Mouse (Mus musculus) MEL (cell line): ENCODE measurements around the gene Pdgfc. TPM values are rescaled to one million over a fixed set of nuclear protein-coding genes. Genes with fewer than 3 reads are reported as not detected.

Experiments used
- DNase-seq: peaks from one replicate; pipeline ENCODE4 v3.0.0; 2011; ENCODE audit warnings: low read depth, low spot score
- H3K27ac ChIP-seq: 2 replicates; pipeline ENCODE4 v1.5.1; 2012; ENCODE audit warnings: low read depth, mild to moderate bottlenecking, control low read depth, low read length, moderate library complexity; ENCODE audit not compliant: control insufficient read depth
- H3K27me3 ChIP-seq, 2 experiments: fragments of 150-350 bp in 1 of 2; sonication (generic) in 1 of 2; 2 replicates each; pipeline ENCODE4 v1.6.1; 2012; ENCODE audit warnings: low read length in 2 of 2, mild to moderate bottlenecking in 2 of 2, improper control_type of control experiment in 1 of 2, moderate library complexity in 1 of 2; ENCODE audit not compliant: insufficient read depth in 2 of 2, control insufficient read depth in 1 of 2
- H3K36me3 ChIP-seq, 2 experiments: 2 replicates each; pipeline ENCODE4 v1.6.1; 2012 to 2014; ENCODE audit warnings: low read length in 2 of 2, improper control_type of control experiment in 1 of 2, inconsistent platforms in 1 of 2, mild to moderate bottlenecking in 1 of 2; ENCODE audit not compliant: insufficient read depth in 2 of 2, control insufficient read depth in 1 of 2
- H3K4me1 ChIP-seq, 2 experiments: fragments of 150-350 bp in 1 of 2; sonication (generic) in 1 of 2; 2 replicates each; pipeline ENCODE4 v1.6.1; 2012; ENCODE audit warnings: low read length in 2 of 2, improper control_type of control experiment in 1 of 2, mild to moderate bottlenecking in 1 of 2; ENCODE audit not compliant: insufficient read depth in 2 of 2, control insufficient read depth in 1 of 2
- H3K4me3 ChIP-seq, 2 experiments: fragments of 150-350 bp in 1 of 2; sonication (generic) in 1 of 2; 2 replicates each; pipeline ENCODE4 v1.5.1; 2012; ENCODE audit warnings: low read depth in 2 of 2, low read length in 2 of 2, mild to moderate bottlenecking in 2 of 2, moderate library complexity in 2 of 2, control low read depth in 1 of 2, improper control_type of control experiment in 1 of 2; ENCODE audit not compliant: control insufficient read depth in 1 of 2, insufficient read depth in 1 of 2
- H3K79me2 ChIP-seq: 2 replicates; pipeline ENCODE4 v1.6.1; 2012; ENCODE audit warnings: mild to moderate bottlenecking, low read length, moderate library complexity; ENCODE audit not compliant: control insufficient read depth, poor library complexity, insufficient read depth
- H3K9ac ChIP-seq: 2 replicates; pipeline ENCODE4 v1.6.1; 2012; ENCODE audit warnings: low read depth, mild to moderate bottlenecking, control low read depth, low read length, moderate library complexity; ENCODE audit not compliant: control insufficient read depth, poor library complexity, severe bottlenecking
- H3K9me3 ChIP-seq: fragments of 150-350 bp; sonication (generic); replicated peaks from 2 replicates; pipeline ENCODE4 v1.6.1; 2012; ENCODE audit warnings: mild to moderate bottlenecking, low read length, improper control_type of control experiment, moderate library complexity; ENCODE audit not compliant: insufficient read depth
- BHLHE40 ChIP-seq: IDR thresholded peaks from 2 replicates; pipeline ENCODE4 v1.6.1; 2012; ENCODE audit warnings: low read depth, mild to moderate bottlenecking, inconsistent platforms, low read length, improper control_type of control experiment, borderline replicate concordance
- CHD2 ChIP-seq: IDR thresholded peaks from 2 replicates; pipeline ENCODE4 v1.6.1; 2011; ENCODE audit warnings: low read length, improper control_type of control experiment
- E2F4 ChIP-seq: IDR thresholded peaks from 2 replicates; pipeline ENCODE4 v1.6.1; 2011; ENCODE audit warnings: low read depth, low read length, improper control_type of control experiment, borderline replicate concordance
- ETS1 ChIP-seq: IDR thresholded peaks from 2 replicates; pipeline ENCODE4 v1.6.1; 2012; ENCODE audit warnings: low read depth, mild to moderate bottlenecking, inconsistent platforms, low read length, improper control_type of control experiment, moderate library complexity
- GABPA ChIP-seq: IDR thresholded peaks from 2 replicates; pipeline ENCODE4 v1.6.1; 2012; ENCODE audit warnings: low read depth, mild to moderate bottlenecking, inconsistent platforms, low read length, improper control_type of control experiment, moderate library complexity
- GATA1 ChIP-seq: IDR thresholded peaks from 2 replicates; pipeline ENCODE4 v1.6.1; 2011; ENCODE audit warnings: low read depth, low read length, improper control_type of control experiment
- MAFK ChIP-seq: IDR thresholded peaks from 2 replicates; pipeline ENCODE4 v1.6.1; 2011; ENCODE audit warnings: low read depth, mild to moderate bottlenecking, low read length, improper control_type of control experiment, borderline replicate concordance
- MXI1 ChIP-seq: IDR thresholded peaks from 2 replicates; pipeline ENCODE4 v1.6.1; 2011; ENCODE audit warnings: mild to moderate bottlenecking, low read depth, low read length, improper control_type of control experiment
- POLR2A ChIP-seq, 2 experiments: IDR thresholded peaks; 2 replicates each; pipeline ENCODE4 v1.6.1; 2011 to 2012; ENCODE audit warnings: low read length in 2 of 2, mild to moderate bottlenecking in 2 of 2, control low read depth in 1 of 2, improper control_type of control experiment in 1 of 2, low read depth in 1 of 2, moderate library complexity in 1 of 2; ENCODE audit not compliant: control insufficient read depth in 1 of 2, insufficient read depth in 1 of 2, poor library complexity in 1 of 2
- POLR2AphosphoS2 ChIP-seq: IDR thresholded peaks from 2 replicates; pipeline ENCODE4 v1.6.1; 2011; ENCODE audit warnings: low read length, improper control_type of control experiment
- RAD21 ChIP-seq: IDR thresholded peaks from 2 replicates; pipeline ENCODE4 v1.6.1; 2011; ENCODE audit warnings: mild to moderate bottlenecking, low read depth, low read length, improper control_type of control experiment
- RCOR1 ChIP-seq: IDR thresholded peaks from 2 replicates; pipeline ENCODE4 v1.6.1; 2012; ENCODE audit warnings: low read depth, mild to moderate bottlenecking, inconsistent platforms, low read length, improper control_type of control experiment
- SIN3A ChIP-seq: IDR thresholded peaks from 2 replicates; pipeline ENCODE4 v1.6.1; 2012; ENCODE audit warnings: low read length, improper control_type of control experiment, inconsistent platforms
- TAL1 ChIP-seq: IDR thresholded peaks from 2 replicates; pipeline ENCODE4 v1.6.1; 2012; ENCODE audit warnings: mild to moderate bottlenecking, inconsistent platforms, low read length, moderate library complexity, mixed read lengths
- TCF12 ChIP-seq: IDR thresholded peaks from 2 replicates; pipeline ENCODE4 v1.6.1; 2014; ENCODE audit warnings: low read depth, mild to moderate bottlenecking, inconsistent platforms, low read length, improper control_type of control experiment, moderate library complexity
- UBTF ChIP-seq: IDR thresholded peaks from 2 replicates; pipeline ENCODE4 v1.6.1; 2012; ENCODE audit warnings: low read depth, mild to moderate bottlenecking, inconsistent platforms, low read length, improper control_type of control experiment, moderate library complexity, borderline replicate concordance; ENCODE audit not compliant: insufficient read depth
- ZMIZ1 ChIP-seq: IDR thresholded peaks from 2 replicates; pipeline ENCODE4 v1.6.1; 2012; ENCODE audit warnings: low read depth, mild to moderate bottlenecking, inconsistent platforms, low read length, improper control_type of control experiment, moderate library complexity
- polyA plus RNA-seq, 2 experiments: library from polyadenylated mRNA; stranded (reverse) in 1 of 2; unstranded in 1 of 2; fragments of >175 nt in 1 of 2; fragments of >200 nt in 1 of 2; gene quantifications; 2 replicates each; pipeline versions ENCODE4 v1.2.1 to v1.2.4; 2012; ENCODE audit warnings: low replicate concordance in 2 of 2, low read depth in 1 of 2; ENCODE audit not compliant: insufficient read length in 2 of 2, insufficient read depth in 1 of 2, missing spikeins in 1 of 2
- total RNA-seq: library from RNA; depleted of rRNA; stranded (reverse); fragments of 300-350 nt; gene quantifications from 2 replicates; pipeline ENCODE4 v1.2.3, GENCODE M21; 2012

The Pdgfc gene
- total and polyA plus RNA-seq, 3 experiments, result not detected

DNA sequence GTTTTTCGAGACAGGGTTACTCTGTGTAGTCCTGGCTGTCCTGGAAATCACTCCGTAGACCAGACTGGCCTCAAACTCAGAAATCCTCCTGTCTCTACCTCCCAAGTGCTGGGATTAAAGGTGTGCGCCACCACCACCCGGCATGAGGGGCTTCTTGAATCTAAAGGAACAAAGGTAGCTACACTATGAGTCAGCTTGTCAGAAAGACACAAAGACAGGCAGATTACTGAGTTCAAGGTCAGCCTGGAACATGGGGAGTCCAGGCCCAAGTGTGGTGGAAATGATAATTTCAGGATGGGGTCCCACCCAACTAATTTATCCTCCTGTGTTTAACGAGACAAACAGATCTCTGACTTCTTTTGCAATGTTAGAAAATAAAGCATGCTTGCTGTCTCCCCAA, 13.9 kb upstream of the Pdgfc start (continued):
- TF ChIP-seq MXI1 (no peak), ZMIZ1 (no peak)
- TF ChIP-seq, all 39 proteins: peak for 0

- no peak for TF ChIP-seq RAD21
- TF ChIP-seq MAFK, result peak; percentile 66; the same call in 1 of the 2 replicates
- TF ChIP-seq CHD2, result no peak
- no peak for TF ChIP-seq ZMIZ1
- Histone ChIP-seq H3K27me3 (no peaks in the 10 kb centered on the region), H3K36me3 (no peaks in the 10 kb centered on the region), H3K4me1 (no peaks in the 10 kb centered on the region), H3K9ac (no peak overlapping the region), H3K79me2 (no peaks in the 10 kb centered on the region), H3K27ac (no peak overlapping the region), H3K9me3 (no peaks in the 10 kb centered on the region), H3K4me3 (no peak overlapping the region)
- DNase-seq, result no peak
Observed at GRCm38 (mm10) chr3:81022845-81023244, 13.4 kb upstream of the Pdgfc start.

- no peak overlapping the region for H3K27ac ChIP-seq
- H3K4me3 ChIP-seq, result no peak overlapping the region
- TF ChIP-seq SIN3A (no peak), BHLHE40 (no peak), UBTF (no peak), GABPA (no peak), TAL1 (no peak), POLR2AphosphoS2 (no peak), RCOR1 (no peak)
- TF ChIP-seq, all 39 proteins: peak for 0
- Histone ChIP-seq H3K36me3 (no peaks in the 10 kb centered on the region), H3K9ac (no peak overlapping the region), H3K79me2 (no peaks in the 10 kb centered on the region), H3K9me3 (no peaks in the 10 kb centered on the region), H3K27me3 (no peaks in the 10 kb centered on the region), H3K4me1 (no peaks in the 10 kb centered on the region)
- no peak for DNase-seq
Observed at GRCm38 (mm10) chr3:81023568-81023967, 12.6 kb upstream of the Pdgfc start.

GRCm38 (mm10) chr3:81025568-81026213, 10.5 kb upstream of the Pdgfc start:
- Histone ChIP-seq H3K79me2 (no peaks in the 10 kb centered on the region), H3K36me3 (no peaks in the 10 kb centered on the region), H3K27ac (no peak overlapping the region), H3K27me3 (no peaks in the 10 kb centered on the region), H3K9me3 (no peaks in the 10 kb centered on the region), H3K4me1 (no peaks in the 10 kb centered on the region), H3K4me3 (no peak overlapping the region), H3K9ac (no peak overlapping the region)
- DNase-seq, result no peak
- TF ChIP-seq MAFK, result no peak
- TF ChIP-seq E2F4, result no peak
- no peak for TF ChIP-seq TCF12
- no peak for TF ChIP-seq ETS1
- no peak for TF ChIP-seq POLR2A (IDR thresholded peaks at IDR 0.05; ENCODE audit: control insufficient read depth in 1 of 2, insufficient read depth in 1 of 2, low read depth in 1 of 2, low read length in 2 of 2, poor library complexity in 1 of 2)
- no peak for TF ChIP-seq POLR2AphosphoS2
- TF ChIP-seq GATA1, result no peak
